Mouse (Mus musculus): ENCODE measurements around the gene Pdcd5. TPM values are rescaled to one million over a fixed set of nuclear protein-coding genes. Genes with fewer than 3 reads are reported as not detected.
A peak's percentile ranks its signal among the peaks of the same experiment; 100 is the strongest.

The Pdcd5 gene
- total and polyA plus RNA-seq, 2 experiments from 2014 or later = 24.5 to 278 TPM

DNA sequence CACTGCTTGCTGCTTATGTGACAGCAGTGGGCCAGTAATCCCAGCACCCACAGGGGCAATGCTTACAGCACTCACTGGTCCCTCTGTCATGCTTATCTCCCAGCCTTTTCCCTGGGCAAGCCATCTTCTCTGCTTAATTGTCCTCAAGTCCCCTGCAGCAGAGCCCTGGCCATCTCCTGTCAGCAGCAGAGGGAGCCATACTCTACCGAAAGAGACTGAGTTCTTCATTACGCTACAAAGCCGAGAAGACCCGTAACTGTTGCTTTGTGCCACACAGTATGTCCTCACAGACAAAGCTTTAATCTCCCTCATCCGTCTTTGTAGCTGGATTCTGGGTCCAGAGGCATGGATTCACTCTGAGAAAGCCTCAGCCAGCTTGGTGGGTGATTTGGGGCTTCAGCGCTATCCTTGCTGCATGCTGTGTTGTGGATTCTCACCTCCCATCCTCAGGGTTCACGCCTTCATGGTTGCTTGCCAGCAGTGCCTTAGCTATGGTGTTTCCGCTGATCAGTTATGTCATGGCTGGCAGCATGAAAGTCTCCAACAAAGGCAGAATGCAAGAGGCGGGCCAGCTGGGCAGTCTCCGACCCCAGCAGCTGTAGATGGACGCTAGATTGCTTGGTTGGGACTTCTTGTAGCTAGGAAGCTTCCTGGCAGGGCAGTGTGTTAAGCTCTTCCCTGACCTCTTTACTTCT lies 3.5 kb upstream of the Pdcd5 start:
- 65% methylated on average over 11 of the region's 11 CpGs for WGBS

DNA sequence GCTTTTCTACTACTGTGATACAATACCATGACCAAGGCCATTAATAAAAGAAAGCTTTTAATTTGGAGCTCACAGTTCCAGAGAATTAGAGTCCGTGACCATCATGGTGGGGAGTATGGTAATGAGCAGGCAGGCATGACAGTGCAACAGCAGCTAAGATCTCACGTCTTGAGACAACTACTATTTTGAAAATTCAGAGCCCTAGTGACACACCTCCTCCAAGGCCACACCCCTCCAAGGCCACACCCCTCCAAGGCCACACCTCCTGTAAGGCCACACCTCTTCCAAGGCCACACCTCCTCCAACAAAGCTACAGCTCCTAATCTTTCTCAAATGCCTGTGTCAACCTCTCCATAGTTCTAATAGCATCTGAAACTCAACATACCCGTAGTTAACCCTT lies 1.8 kb upstream of the Pdcd5 start:
- Histone ChIP-seq H3K4me3 (ENCODE audit: low read depth, low read length) (no peak overlapping the region), H3K4me1 (ENCODE audit: control insufficient read depth, insufficient read depth) (peaks cover 4% of the 10 kb centered on the region; the same call in 1 of the 2 replicates), H3K4me2 (ENCODE audit: low read depth, low read length) (no peak overlapping the region), H3K36me3 (replicated peaks; ENCODE audit: control insufficient read depth, insufficient read depth, low read length) (peaks cover 18% of the 10 kb centered on the region), H3K27me3 (ENCODE audit: control insufficient read depth, insufficient read depth, low read length) (no peaks in the 10 kb centered on the region), H3K9ac (replicated peaks; ENCODE audit: low read depth, low read length) (no peak overlapping the region), H3K27ac (ENCODE audit: low read depth) (no peak overlapping the region), H3K9me3 (replicated peaks; ENCODE audit: control insufficient read depth, low read length) (no peaks in the 10 kb centered on the region)
- WGBS = 53% methylated on average over 3 of the region's 3 CpGs
- TF ChIP-seq EP300 (IDR thresholded peaks at IDR 0.05; ENCODE audit: low read depth) (no peak), CTCF (IDR thresholded peaks at IDR 0.05; ENCODE audit: low read depth) (no peak)
- DNase-seq (ENCODE audit: low spot score) (peak; percentile 19), ATAC-seq (ENCODE audit: insufficient read depth, low read depth) (no peak)

More for the DNA sequence above, 3.5 kb upstream of the Pdcd5 start:
- Histone ChIP-seq H3K9ac (replicated peaks; ENCODE audit: low read depth, low read length) (no peak overlapping the region), H3K27me3 (ENCODE audit: control insufficient read depth, insufficient read depth, low read length) (no peaks in the 10 kb centered on the region), H3K4me1 (ENCODE audit: control insufficient read depth, insufficient read depth) (peaks cover 4% of the 10 kb centered on the region; the same call in 1 of the 2 replicates), H3K27ac (ENCODE audit: low read depth) (no peak overlapping the region), H3K4me2 (ENCODE audit: low read depth, low read length) (no peak overlapping the region), H3K9me3 (replicated peaks; ENCODE audit: control insufficient read depth, low read length) (no peaks in the 10 kb centered on the region), H3K4me3 (ENCODE audit: low read depth, low read length) (no peak overlapping the region), H3K36me3 (replicated peaks; ENCODE audit: control insufficient read depth, insufficient read depth, low read length) (0 out of 2 replicates have a peak, but pooled peaks cover under 1% of the 10 kb centered on the region)
- DNase-seq (ENCODE audit: low spot score) (no peak), ATAC-seq (ENCODE audit: insufficient read depth, low read depth) (no peak)
- no peak for TF ChIP-seq EP300 (IDR thresholded peaks at IDR 0.05; ENCODE audit: low read depth)
- peak; percentile 48 for TF ChIP-seq CTCF (IDR thresholded peaks at IDR 0.05; ENCODE audit: low read depth)

DNA sequence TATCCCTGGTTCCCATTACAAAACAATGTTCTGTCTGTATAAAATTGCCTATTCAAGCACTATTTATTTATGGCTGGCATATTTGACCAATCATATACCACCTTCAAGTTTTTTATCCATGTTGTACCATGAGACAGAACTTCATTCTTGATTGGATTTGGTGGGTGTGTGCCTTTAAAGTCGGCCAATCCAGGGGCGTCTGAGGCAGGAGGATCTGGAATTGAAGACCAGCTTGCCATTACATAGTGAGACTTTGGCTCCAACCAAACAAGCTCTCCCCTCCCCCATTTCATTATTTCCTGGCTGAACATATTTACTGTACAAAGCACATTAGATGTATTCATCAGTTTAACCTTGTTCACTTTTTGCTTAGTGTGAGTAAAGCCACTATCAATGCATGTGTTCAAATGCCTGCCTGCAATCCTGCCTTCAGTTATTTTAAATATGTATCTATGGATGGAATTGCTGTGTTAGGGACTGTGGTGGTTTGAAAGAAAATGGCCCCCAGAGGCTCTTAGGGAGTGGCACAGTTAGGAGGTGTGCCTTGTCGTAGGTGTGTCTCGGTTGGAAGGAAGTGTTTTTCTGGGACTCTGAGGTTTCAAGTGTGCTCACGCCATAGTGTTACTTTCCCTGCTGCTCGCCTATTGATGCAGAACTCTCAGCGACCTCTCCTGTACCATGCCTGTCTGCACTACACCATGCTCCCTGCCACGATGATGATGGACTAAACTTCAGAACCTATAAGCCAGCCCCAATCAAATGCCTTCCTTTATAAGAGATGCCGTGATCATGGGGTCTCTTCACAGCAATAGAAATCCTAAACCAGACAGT lies 1.1 kb upstream of the Pdcd5 start:
- Histone ChIP-seq H3K4me1 (ENCODE audit: control insufficient read depth, insufficient read depth) (peaks cover 4% of the 10 kb centered on the region; the same call in 1 of the 2 replicates), H3K4me2 (ENCODE audit: low read depth, low read length) (no peak overlapping the region), H3K9me3 (replicated peaks; ENCODE audit: control insufficient read depth, low read length) (no peaks in the 10 kb centered on the region), H3K36me3 (replicated peaks; ENCODE audit: control insufficient read depth, insufficient read depth, low read length) (peaks cover 24% of the 10 kb centered on the region), H3K27ac (ENCODE audit: low read depth) (no peak overlapping the region), H3K9ac (replicated peaks; ENCODE audit: low read depth, low read length) (no peak overlapping the region), H3K4me3 (ENCODE audit: low read depth, low read length) (no peak overlapping the region), H3K27me3 (ENCODE audit: control insufficient read depth, insufficient read depth, low read length) (no peaks in the 10 kb centered on the region)
- no peak for ATAC-seq (ENCODE audit: insufficient read depth, low read depth)
- TF ChIP-seq EP300 (IDR thresholded peaks at IDR 0.05; ENCODE audit: low read depth) (no peak), CTCF (IDR thresholded peaks at IDR 0.05; ENCODE audit: low read depth) (no peak)
- 69% methylated on average over 9 of the region's 9 CpGs for WGBS
- no peak for DNase-seq (ENCODE audit: low spot score)

DNA sequence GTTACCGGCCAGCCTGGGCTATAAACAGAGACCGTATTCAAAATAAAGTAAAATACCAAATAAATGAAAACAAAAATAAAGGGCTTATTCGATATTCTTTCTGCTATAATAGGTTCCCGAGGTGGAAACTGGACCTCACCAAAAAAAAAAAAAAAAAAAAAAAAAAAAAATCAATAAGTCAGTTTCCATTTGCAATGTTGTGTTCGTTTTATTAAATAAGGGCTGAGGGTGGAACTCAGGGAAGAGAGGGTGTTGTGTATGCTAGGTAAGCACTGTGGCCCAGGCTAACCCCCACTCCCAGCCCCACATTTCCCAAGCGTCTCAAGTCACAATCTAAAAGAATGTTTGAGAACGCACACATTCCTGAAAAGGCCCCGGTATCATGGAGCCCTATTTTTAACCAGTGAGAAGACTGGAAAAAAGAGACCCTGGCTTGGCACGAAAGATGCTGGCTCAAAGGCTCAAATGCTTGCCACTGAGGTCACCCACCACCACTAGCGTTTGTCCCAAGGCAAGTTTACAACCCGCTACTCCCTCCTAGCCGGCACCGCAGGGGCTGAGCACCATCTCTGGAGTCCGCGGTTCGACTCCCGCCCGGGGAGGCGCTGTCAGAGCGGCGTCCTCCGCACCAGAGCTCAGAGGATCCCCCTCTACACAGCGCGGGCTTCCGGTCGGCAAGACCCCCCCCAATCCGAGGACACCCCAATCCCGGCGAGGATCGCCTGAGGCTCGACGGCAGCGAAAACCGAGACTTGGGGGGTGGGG lies 822 bp downstream of the Pdcd5 start:
- Histone ChIP-seq H3K36me3 (replicated peaks; ENCODE audit: control insufficient read depth, insufficient read depth, low read length) (peaks cover 43% of the 10 kb centered on the region), H3K4me2 (ENCODE audit: low read depth, low read length) (peak overlapping the region; percentile 90), H3K27me3 (ENCODE audit: control insufficient read depth, insufficient read depth, low read length) (no peaks in the 10 kb centered on the region), H3K9ac (replicated peaks; ENCODE audit: low read depth, low read length) (peak overlapping the region; percentile 96), H3K4me1 (ENCODE audit: control insufficient read depth, insufficient read depth) (peaks cover 4% of the 10 kb centered on the region; the same call in 1 of the 2 replicates), H3K9me3 (replicated peaks; ENCODE audit: control insufficient read depth, low read length) (no peaks in the 10 kb centered on the region), H3K4me3 (ENCODE audit: low read depth, low read length) (peak overlapping the region; percentile 91), H3K27ac (ENCODE audit: low read depth) (peak overlapping the region; percentile 84)
- DNase-seq (ENCODE audit: low spot score) = no peak
- WGBS = 9% methylated on average over 34 of the region's 34 CpGs
- peak; percentile 25 for ATAC-seq (ENCODE audit: insufficient read depth, low read depth)
- no peak for TF ChIP-seq CTCF (IDR thresholded peaks at IDR 0.05; ENCODE audit: low read depth)
- no peak for TF ChIP-seq EP300 (IDR thresholded peaks at IDR 0.05; ENCODE audit: low read depth)

DNA sequence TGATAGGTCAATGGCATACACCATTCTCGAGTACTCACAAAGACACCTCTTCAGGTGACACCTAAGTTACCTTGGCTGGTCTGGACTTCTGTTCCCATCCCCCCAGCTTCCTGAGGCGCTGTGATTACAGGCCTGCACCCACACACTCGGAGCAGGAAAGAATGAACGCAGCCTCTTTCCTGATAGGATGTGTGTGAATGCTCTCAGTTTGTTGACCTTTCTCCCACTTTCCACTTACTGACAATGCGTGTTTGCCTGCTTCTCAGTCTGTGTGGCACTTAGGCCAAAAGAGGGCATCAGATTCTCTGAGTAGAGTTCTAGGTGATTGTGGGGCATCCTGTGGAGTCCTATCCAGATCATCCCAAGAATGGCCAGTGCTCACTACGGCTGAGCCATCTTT lies 7.2 kb downstream of the Pdcd5 start:
- Histone ChIP-seq H3K27me3 (ENCODE audit: control insufficient read depth, insufficient read depth, low read length) (no peaks in the 10 kb centered on the region), H3K27ac (ENCODE audit: low read depth) (no peak overlapping the region), H3K9me3 (replicated peaks; ENCODE audit: control insufficient read depth, low read length) (no peaks in the 10 kb centered on the region), H3K9ac (replicated peaks; ENCODE audit: low read depth, low read length) (no peak overlapping the region), H3K4me3 (ENCODE audit: low read depth, low read length) (no peak overlapping the region), H3K4me2 (ENCODE audit: low read depth, low read length) (no peak overlapping the region), H3K36me3 (replicated peaks; ENCODE audit: control insufficient read depth, insufficient read depth, low read length) (peaks cover 79% of the 10 kb centered on the region), H3K4me1 (ENCODE audit: control insufficient read depth, insufficient read depth) (no peaks in the 10 kb centered on the region)
- TF ChIP-seq CTCF (IDR thresholded peaks at IDR 0.05; ENCODE audit: low read depth) = no peak
- TF ChIP-seq EP300 (IDR thresholded peaks at IDR 0.05; ENCODE audit: low read depth) = no peak
- DNase-seq (ENCODE audit: low spot score) (no peak), ATAC-seq (ENCODE audit: insufficient read depth, low read depth) (no peak; the same call in 1 of the 2 replicates)
- WGBS = 42% methylated on average over 6 of the region's 6 CpGs

All from heart, postnatal 0 days (tissue).